Mouse (Mus musculus): Measurements from ENCODE around the gene Fcrlb.
"Not testable (repeated sequence)": the region's sequence is repeated elsewhere in the genome, so short reads cannot be mapped to it uniquely, and the experiment has no call there.

Gene Fcrlb

DNA sequence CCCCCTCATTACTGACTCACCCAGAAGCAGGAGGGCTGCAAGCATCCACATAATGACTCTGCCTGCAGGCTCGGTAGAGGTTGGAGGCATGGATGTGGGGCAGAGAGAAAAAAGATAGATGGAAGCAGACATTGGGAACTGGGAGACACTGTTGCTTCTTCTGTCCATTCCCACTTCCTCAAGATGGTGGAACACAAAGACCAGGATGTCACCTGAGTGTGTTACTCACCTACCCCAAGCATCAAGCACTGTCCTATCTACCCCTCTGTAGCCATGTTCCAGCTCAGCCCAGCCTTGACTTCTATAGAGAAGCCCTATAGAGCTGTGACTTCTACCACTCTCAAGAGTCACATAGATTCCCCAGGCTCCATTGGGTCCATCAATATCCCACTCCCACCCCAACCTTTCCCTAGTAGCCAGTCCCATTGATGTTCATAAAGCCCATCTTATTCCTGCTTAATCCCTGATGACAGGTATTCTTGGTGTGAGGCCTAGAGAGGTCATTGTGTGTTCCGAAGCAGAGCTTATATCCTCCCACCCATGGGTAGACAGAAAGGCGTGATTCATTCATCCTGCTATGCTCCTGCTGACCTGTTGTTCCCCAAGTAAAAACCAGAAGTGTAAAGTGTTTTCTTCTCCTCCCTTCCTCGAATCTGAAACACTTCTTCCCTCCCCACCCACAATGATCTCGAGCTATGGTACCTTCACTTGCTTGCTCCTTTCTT lies at the start of gene Fcrlb:
TSS of gene Fcrlb (minus strand) at position 51 of the 725 bp plus-strand sequence.
- no peak for DNase-seq (ENCODE audit: low spot score in 2 of 2)

- no peak for DNase-seq (ENCODE audit: low spot score in 2 of 2)
These were observed 49.6 kb upstream of the Fcrlb start for GRCm38 (mm10) chr1:170962301-170962700.

DNA sequence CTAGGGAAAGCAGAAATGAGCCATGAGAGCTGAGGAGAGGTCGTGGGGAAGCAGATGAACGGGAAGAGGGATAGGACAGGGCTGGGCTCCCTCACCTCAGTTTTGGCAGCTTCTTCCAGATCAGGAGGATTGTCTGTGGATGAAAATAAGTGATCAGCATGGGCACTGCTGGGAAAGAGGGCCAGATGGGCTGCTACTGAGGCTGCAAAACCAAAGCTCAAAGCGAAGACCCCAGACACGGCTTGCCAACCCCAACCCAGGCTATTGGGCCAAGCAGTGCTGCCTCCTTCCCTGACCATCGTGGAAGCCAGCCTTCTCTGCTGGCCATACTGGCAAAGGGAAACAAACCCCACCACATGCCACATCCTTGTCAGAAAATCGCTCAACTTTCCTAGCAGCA lies 48.4 kb upstream of the Fcrlb start:
- no peak for DNase-seq (ENCODE audit: low spot score in 2 of 2)

DNA sequence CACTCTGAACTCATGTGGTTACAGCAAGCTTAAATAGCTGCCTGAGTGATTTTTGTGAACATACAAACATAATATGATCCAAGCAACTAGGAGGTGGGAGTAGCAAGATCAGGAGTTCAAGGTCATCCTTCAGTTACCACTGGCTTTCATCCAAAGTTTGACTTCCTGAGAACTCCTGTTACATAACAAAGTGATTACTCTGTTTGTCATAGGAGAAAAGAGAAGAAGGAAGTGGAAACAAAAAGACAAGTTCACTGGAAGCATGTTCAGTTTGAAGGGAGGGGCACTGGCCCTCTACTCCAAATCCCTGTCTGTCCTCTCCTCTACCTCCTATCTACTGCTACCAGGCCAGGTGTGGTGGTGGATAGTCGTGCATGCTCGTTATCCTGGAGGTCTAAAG lies 47.0 kb upstream of the Fcrlb start:
- no peak for DNase-seq (ENCODE audit: low spot score in 2 of 2)

- DNase-seq (ENCODE audit: low spot score in 2 of 2) = no peak
These were observed 45.5 kb upstream of the Fcrlb start for GRCm38 (mm10) chr1:170958225-170958624.

DNA sequence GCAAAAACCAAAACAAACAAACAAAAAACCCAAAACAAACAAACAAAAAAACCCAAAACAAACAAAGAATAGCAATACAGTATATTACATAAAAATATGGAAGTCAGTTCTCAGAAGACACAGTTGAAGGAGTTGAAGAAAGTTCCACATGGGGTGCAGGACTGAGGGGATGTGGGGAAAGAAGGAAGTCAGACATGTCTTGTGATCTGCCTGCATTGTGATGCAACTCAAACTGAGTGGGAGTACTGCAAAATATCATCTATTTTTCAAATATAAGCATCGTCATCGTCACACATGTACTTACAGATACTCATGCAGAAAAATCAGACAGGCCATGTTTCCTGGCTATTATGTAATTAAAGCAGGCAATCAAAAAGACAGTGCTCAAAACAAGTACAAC lies 40.5 kb upstream of the Fcrlb start:
- no peak for DNase-seq (ENCODE audit: low spot score in 2 of 2)

DNA sequence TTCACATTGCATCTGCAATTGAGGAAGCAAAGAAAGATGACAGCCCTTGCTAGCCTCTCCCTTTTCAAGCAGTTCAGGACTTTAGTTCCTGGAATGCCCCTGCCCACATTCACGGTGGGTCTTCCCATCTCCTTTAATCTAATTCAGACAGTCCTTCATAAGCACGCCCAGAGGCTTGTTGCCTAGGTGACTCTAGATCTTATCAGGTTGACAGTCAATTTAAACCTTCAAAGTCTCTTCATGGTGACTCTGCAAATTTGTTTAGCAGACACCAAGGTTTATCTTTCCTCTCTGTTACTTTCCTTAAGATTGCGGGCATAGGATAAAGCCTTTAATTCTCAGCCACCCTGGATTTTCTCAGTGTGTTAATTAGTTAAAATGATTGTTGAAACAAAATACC lies 38.0 kb upstream of the Fcrlb start:
- no peak for DNase-seq (ENCODE audit: low spot score in 2 of 2)

GRCm38 (mm10) chr1:170944908-170945307 lies 32.2 kb upstream of the Fcrlb start:
- not testable (repeated sequence) for DNase-seq (ENCODE audit: low spot score in 2 of 2)

- DNase-seq (ENCODE audit: low spot score in 2 of 2) = not testable (repeated sequence)
These were observed 31.4 kb upstream of the Fcrlb start for GRCm38 (mm10) chr1:170944151-170944550.

- DNase-seq (ENCODE audit: low spot score in 2 of 2) = peak in 1 of 2 experiments; percentile 44
These were observed 26.5 kb upstream of the Fcrlb start for GRCm38 (mm10) chr1:170939255-170939654.

DNA sequence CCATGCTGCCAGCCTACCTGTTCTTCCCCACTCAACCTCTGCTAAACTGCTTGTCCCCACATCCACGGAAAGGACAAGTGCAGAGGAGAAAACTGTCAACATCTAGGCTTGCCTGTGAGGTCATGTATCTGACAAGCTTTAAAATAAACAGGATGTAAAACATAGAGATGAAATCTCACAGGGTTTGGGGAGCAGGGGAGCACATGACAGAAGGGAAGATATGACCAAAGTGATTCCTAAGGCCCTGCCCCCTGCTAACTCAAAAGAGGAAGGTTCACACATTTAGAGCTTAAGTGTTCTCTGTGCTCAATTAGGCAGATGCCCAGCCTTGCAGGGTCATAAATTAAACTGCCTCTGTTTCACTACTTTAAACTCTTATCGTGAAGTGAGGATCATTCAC lies 21.6 kb upstream of the Fcrlb start:
- DNase-seq (ENCODE audit: low spot score in 2 of 2) = no peak

GRCm38 (mm10) chr1:170933940-170934339 lies 21.2 kb upstream of the Fcrlb start:
- DNase-seq (ENCODE audit: low spot score in 2 of 2) = no peak

DNA sequence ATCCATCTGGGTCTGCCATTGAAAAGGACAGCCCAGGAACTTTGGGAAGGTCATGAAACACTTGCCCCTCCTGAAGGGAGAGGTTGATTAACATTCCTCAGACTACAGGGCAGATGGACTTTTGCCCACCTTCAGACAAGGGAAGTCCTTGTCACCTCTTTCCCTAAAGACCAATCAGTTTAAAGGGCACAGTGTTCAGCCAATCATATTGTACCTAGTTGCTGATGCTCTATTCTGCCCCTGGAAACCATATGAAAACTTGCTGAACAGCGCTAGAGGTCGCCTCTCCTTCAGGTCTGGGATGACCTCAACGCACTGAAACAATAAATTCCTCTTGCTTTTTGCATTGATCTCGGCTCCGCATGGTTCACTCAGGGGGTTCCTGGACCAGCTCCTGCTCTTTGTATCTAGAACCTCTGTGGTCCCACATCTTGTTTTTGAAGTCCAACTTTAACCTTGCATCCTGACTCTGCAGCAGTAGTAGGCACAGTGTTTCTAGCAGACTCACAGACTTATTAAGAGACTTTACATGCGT lies 20.7 kb upstream of the Fcrlb start:
- no peak for DNase-seq (ENCODE audit: low spot score in 2 of 2)

DNA sequence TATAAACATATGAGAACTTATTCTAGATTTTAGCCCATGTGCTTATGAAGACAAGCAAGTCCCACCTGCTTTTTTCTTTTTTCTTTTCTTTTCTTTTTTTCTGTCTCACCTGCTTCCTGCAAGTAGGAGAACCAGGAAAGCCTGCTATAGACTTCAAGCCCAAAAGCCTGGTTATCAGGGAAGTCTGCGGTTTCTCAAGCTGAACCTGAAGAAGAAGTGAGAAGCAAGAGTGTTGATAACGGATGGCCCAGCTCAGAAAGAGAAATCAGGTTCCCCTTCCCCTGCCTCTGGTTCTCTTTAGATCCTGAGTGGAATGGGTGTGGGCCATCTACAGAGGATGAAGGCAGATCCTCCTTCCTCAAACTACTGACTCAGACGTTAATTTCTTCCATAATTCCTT lies 19.3 kb upstream of the Fcrlb start:
- no peak for DNase-seq (ENCODE audit: low spot score in 2 of 2)

DNA sequence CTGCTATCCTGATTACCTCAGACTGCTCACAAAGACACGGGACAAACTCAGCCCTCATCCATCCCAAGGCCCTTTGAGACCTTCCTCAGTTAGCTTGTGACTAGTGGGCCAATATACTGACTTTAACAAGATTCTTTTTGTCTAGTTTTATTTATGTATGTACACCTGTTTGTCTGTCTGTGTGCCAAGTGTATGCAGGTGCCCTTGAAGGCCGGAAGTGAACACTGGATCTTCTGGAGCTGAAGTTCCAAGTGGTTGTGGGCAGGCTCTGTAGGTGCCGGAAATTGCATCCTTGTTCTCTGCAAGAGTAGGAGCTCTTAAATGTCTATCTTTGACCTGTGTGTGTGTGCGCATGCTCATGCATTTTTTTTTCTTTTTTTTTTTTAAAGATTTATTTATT lies 16.5 kb upstream of the Fcrlb start:
- DNase-seq (ENCODE audit: low spot score in 2 of 2) = no peak

DNA sequence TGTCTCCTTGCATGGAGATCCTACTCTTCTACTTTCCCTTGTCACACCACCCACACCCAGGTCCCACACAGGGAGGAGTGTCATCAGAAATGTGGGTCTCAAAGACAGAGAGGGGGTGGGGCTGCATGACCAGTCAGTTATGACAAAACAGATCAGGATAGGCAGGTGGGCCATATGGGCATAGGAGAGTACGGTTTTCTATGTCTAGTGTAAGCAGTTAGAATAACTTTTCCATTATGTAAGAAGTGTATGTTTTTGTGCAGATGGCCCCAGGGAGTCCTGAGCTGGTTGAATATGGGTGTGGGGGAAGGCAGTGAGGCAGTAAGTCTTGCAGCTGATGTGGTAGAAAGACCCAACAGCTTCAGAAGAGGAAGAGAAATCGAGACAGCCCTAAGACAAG lies 15.7 kb upstream of the Fcrlb start:
- peak in 1 of 2 experiments; percentile 55 for DNase-seq (ENCODE audit: low spot score in 2 of 2)

- no peak for DNase-seq (ENCODE audit: low spot score in 2 of 2)
These were observed 14.6 kb upstream of the Fcrlb start, which contains the start of gene Fcrla for GRCm38 (mm10) chr1:170927378-170927777. Gene Fcrla (minus strand): TSS chr1:170927583.

DNA sequence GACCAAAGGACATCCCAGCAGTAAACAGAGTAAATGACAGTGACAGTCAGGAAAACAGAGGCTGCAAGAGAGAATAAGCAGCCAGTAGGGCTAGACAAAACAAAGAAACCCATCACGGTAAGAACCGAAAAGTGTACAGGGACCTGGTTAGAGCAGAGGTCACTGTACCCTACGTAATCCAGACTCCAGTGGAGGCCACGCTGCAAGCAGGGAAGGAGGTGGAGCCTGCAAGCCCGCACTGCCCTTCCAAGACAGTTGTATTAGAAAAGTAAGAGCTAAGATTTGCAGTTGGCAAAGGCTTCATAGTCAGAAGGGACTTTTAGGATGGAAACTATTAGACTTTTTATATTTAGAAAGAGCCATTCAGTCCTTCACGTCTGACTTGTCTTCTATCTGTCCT lies 14.2 kb upstream of the Fcrlb start:
- DNase-seq (ENCODE audit: low spot score in 2 of 2) = no peak

DNA sequence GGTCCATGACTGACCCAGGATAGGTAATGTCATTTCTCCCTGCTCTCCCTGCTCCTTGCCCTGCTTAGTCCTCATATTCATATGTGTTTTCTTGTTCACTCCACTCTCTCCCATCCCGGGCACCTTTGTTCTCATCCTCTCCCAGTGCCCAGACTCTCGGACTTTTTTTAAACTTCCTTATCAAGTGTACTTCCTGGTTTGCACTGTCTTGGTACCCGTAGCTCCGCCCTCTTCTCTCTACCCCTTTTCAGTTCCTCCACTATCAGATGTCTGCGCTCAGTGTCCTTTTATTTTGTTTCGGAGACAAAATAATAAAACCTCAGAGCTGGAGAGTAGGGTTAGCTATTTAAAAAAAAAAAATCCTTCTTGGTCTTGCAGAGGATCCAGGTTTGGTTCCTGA lies 11.7 kb upstream of the Fcrlb start:
- peak in 1 of 2 experiments; percentile 41 for DNase-seq (ENCODE audit: low spot score in 2 of 2)

DNA sequence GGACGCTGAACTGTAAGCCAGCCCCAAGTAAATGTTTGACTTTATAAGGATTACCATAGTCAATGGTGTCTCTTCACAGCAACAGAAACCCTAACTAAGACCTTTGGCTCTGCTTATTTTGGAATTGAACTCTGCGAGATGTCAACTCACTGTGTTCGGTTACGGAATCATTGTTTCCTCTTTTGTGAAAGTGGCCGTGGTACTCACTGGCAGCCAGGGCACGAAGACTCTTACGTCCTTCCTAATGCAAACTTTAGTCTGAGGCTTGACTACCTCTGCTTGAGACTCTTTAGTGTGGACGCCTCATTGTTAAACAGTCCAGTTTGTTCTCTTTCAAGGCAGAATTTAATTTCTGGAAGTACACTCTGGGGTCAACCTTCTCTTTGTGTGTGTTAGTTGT lies 6.6 kb upstream of the Fcrlb start:
- DNase-seq (ENCODE audit: low spot score in 2 of 2) = no peak

GRCm38 (mm10) chr1:170915657-170916056 lies 2.9 kb upstream of the Fcrlb start:
- no peak for DNase-seq (ENCODE audit: low spot score in 2 of 2)

GRCm38 (mm10) chr1:170911907-170912660 lies 657 bp downstream of the Fcrlb start:
- DNase-seq (ENCODE audit: low spot score in 2 of 2) = no peak

- DNase-seq (ENCODE audit: low spot score in 2 of 2) = no peak
These were observed 4.4 kb downstream of the Fcrlb start for GRCm38 (mm10) chr1:170908341-170908740.
